Comparison of ENCODE assay signal across 8 mouse cellular contexts in the genomic region with DNA sequence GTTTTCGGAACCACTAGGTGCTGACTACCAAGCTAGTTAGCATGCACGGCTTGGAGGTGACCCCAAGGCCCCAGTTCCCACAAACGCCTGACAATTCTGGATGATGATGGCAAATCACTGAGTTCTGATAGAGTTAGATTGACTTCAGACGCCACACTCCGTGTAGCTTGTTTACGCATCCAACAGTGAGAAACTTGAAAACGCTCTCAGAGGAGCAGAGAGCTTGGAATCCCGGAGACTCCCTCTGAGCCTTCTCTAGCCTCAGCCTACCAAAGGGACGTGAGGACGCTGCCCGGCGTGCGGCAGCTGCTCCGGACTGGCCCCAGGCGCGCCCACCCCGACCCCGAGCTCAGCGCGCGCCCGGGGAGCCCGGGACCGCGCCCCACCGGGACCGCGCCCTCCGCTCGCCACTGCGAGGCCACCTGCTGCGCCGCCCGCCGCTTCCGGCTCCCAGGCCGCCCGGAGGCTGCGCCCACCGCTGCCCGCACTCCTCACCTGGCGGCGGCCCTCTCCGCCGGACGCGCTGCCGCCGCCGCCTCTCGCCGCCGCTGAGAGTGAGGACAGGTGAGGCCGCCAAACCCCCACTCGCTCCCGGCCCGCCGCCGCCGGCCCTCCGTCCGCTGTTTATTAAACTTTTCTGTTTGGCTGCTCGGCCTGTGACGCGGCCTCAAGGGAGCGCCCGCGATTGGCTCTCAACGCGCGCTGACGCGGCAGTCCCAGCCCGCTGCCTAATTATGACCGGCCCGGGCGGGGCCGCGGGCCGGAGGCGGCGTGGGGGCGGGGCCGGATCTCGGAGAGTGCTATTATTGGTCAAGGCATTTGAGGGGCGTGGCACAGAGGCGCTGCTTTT. TPM values are rescaled to one million over a fixed set of nuclear protein-coding genes. Genes with fewer than 3 reads are reported as not detected.
DNase-seq lines count a peak whose midpoint lies in the region; ATAC-seq and TF ChIP-seq lines count a peak whose summit lies in the region.

A gene (minus strand): TSS at position 709 of the 850 bp plus-strand sequence.

- ATAC-seq in activated CD4-positive, CD25-positive, alpha-beta regulatory T cell, adult 4 months = peak; percentile 84
- ATAC-seq in megakaryocyte progenitor cell, adult 5-6 weeks (replicated peaks; ENCODE audit: poor library complexity) = peak; percentile 87

- DNase-seq in gastrocnemius, postnatal 10 days = peak; percentile 99
- peak; percentile 97 for DNase-seq in induced T-regulatory cell, adult 2 months (ENCODE audit: low read depth)
- DNase-seq in left cerebral cortex, adult 9 months (ENCODE audit: low spot score in 2 of 2) = peak; percentile 93 to 99
- peak; percentile 98 for DNase-seq in right cerebral cortex, postnatal 14 days
- DNase-seq in urinary bladder, postnatal 36 days (ENCODE audit: low spot score in 2 of 2) = peak; percentile 98

- TF ChIP-seq POLR2A in cortical plate, adult 2 months (IDR thresholded peaks at IDR 0.05; ENCODE audit: extremely low read depth, insufficient read depth, low read length) = no peak

- peak within 1 kb of the TSS; percentile 73 for H3K27ac ChIP-seq in cortical plate, adult 2 months (ENCODE audit: insufficient read depth, low read length)

- no peak for TF ChIP-seq CTCF in cortical plate, adult 2 months (IDR thresholded peaks at IDR 0.05; ENCODE audit: extremely low read depth, insufficient read depth, low read length)

- peak within 1 kb of the TSS; percentile 77 for H3K4me3 ChIP-seq in cortical plate, adult 2 months (ENCODE audit: insufficient read depth, low read length)

- no peaks in the 10 kb centered on the region for H3K4me1 ChIP-seq in cortical plate, adult 2 months (ENCODE audit: control insufficient read depth, insufficient read depth, low read length)

RNA-seq across cellular contexts. Expression of the gene that starts here (rescaled TPM):
- 100 to 1,000 TPM; 161 to 172 TPM for polyA plus RNA-seq in activated CD4-positive, CD25-positive, alpha-beta regulatory T cell, adult 4 months (2017; shearing (Covaris generic))
- 73.2 and 74.7 TPM in 2 replicates for polyA plus RNA-seq in cortical plate, adult 2 months (2012; rRNA removed)
- 10 to 100 TPM; 91.7 to 96.4 TPM for total RNA-seq in gastrocnemius, postnatal 10 days (2021)
- 83.3 and 86.9 TPM in 2 replicates for total RNA-seq in megakaryocyte progenitor cell, adult 5-6 weeks (2015)
- total RNA-seq in megakaryocyte progenitor cell, adult 5-6 weeks (2017) = 62.8 and 71.7 TPM in 2 replicates

Comparison
In these comparisons a context has a peak if more than half of its experiments do, and no peak if none do; other contexts are left out.
1. Peak in every context shown above with its lines: DNase-seq, ATAC-seq, H3K4me3 ChIP-seq and H3K27ac ChIP-seq.